Mouse (Mus musculus): ENCODE data around the gene Ets2.

- TF ChIP-seq CTCF (IDR thresholded peaks at IDR 0.05; ENCODE audit: low read depth, low read length) (no peak), POLR2A (IDR thresholded peaks at IDR 0.05; ENCODE audit: borderline replicate concordance, low read depth, low read length) (no peak)
Observed at GRCm38 (mm10) chr16:95705771-95706170, 3.9 kb downstream of the Ets2 start.

Measured in bone marrow macrophage, adult 2 months (primary cell).